Mouse (Mus musculus): Measurements from ENCODE around the gene Dmd. TPM values are rescaled to one million over a fixed set of nuclear protein-coding genes. Genes with fewer than 3 reads are reported as not detected.

Gene Dmd
- polyA plus RNA-seq, 1 experiment from 2014 or later: 31.0 TPM

GRCm38 (mm10) chrX:85187565-85187964 lies 2238.9 kb downstream of the Dmd start:
- Histone ChIP-seq H3K27me3 (replicated peaks) (no peaks in the 10 kb centered on the region), H3K4me1 (no peaks in the 10 kb centered on the region), H3K27ac (replicated peaks) (no peak overlapping the region), H3K4me3 (replicated peaks) (no peak overlapping the region), H3K9ac (replicated peaks) (no peak overlapping the region), H3K36me3 (no peaks in the 10 kb centered on the region), H3K4me2 (no peak overlapping the region), H3K9me3 (replicated peaks) (no peaks in the 10 kb centered on the region)
- ATAC-seq (ENCODE audit: low FRiP score): no peak
- WGBS: 64% methylated on average over 2 of the region's 2 CpGs

- ATAC-seq (ENCODE audit: low FRiP score): no peak
- no peak overlapping the region for H3K27ac ChIP-seq (replicated peaks)
- no peak overlapping the region for H3K4me2 ChIP-seq
- H3K4me3 ChIP-seq (replicated peaks): no peak overlapping the region
- H3K4me1 ChIP-seq: no peaks in the 10 kb centered on the region
- no peak overlapping the region for H3K9ac ChIP-seq (replicated peaks)
- H3K36me3 ChIP-seq: no peaks in the 10 kb centered on the region
- H3K27me3 ChIP-seq (replicated peaks): no peaks in the 10 kb centered on the region
- no peaks in the 10 kb centered on the region for H3K9me3 ChIP-seq (replicated peaks)
Measured at GRCm38 (mm10) chrX:85193856-85194255, 2245.2 kb downstream of the Dmd start.

GRCm38 (mm10) chrX:85197688-85198087 lies 2249.0 kb downstream of the Dmd start:
- Histone ChIP-seq H3K4me2 (no peak overlapping the region), H3K36me3 (no peaks in the 10 kb centered on the region), H3K9me3 (replicated peaks) (no peaks in the 10 kb centered on the region), H3K9ac (replicated peaks) (no peak overlapping the region), H3K4me1 (no peaks in the 10 kb centered on the region), H3K27ac (replicated peaks) (no peak overlapping the region), H3K4me3 (replicated peaks) (no peak overlapping the region), H3K27me3 (replicated peaks) (no peaks in the 10 kb centered on the region)
- no peak for ATAC-seq (ENCODE audit: low FRiP score)
- 76% methylated on average over 5 of the region's 5 CpGs for WGBS

GRCm38 (mm10) chrX:85199398-85199797 lies 2250.7 kb downstream of the Dmd start:
- no peak overlapping the region for H3K4me2 ChIP-seq
- peak; percentile 70; the same call in 1 of the 2 replicates for ATAC-seq (ENCODE audit: low FRiP score)
- 43% methylated on average over 3 of the region's 3 CpGs for WGBS

DNA sequence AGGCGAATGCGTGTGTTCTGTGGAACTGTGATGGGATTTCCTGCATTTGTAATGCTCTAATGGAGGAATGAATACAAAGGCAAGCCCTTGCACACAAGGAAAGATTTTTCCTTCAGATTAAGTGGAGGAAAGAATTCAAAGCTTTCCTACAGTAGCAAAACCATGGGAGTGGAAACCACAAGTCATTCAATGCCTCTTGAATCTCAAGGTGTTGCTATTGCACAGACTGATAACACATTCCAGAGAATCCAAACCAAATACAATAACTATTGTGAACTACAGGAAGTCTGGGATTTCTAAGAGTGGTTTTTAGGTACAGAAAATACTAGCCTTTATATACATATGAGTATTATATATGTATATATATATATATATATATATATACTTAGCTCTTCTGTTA lies 2258.3 kb downstream of the Dmd start:
- H3K27ac ChIP-seq (replicated peaks): no peak overlapping the region
- no peaks in the 10 kb centered on the region for H3K4me1 ChIP-seq
- no peak overlapping the region for H3K4me3 ChIP-seq (replicated peaks)
- 81% methylated on average over 2 of the region's 2 CpGs for WGBS
- H3K27me3 ChIP-seq (replicated peaks): no peaks in the 10 kb centered on the region
- H3K36me3 ChIP-seq: no peaks in the 10 kb centered on the region
- no peaks in the 10 kb centered on the region for H3K9me3 ChIP-seq (replicated peaks)
- no peak overlapping the region for H3K4me2 ChIP-seq
- no peak overlapping the region for H3K9ac ChIP-seq (replicated peaks)
- no peak for ATAC-seq (ENCODE audit: low FRiP score)

More at GRCm38 (mm10) chrX:85199398-85199797, 2250.7 kb downstream of the Dmd start:
- H3K27ac ChIP-seq (replicated peaks): no peak overlapping the region
- H3K4me1 ChIP-seq: no peaks in the 10 kb centered on the region
- H3K9me3 ChIP-seq (replicated peaks): no peaks in the 10 kb centered on the region
- H3K27me3 ChIP-seq (replicated peaks): no peaks in the 10 kb centered on the region
- no peaks in the 10 kb centered on the region for H3K36me3 ChIP-seq
- H3K4me3 ChIP-seq (replicated peaks): no peak overlapping the region
- H3K9ac ChIP-seq (replicated peaks): no peak overlapping the region

GRCm38 (mm10) chrX:85226883-85227282 lies 2278.2 kb downstream of the Dmd start:
- no peak for ATAC-seq (ENCODE audit: low FRiP score)
- no peaks in the 10 kb centered on the region for H3K4me1 ChIP-seq
- no peaks in the 10 kb centered on the region for H3K36me3 ChIP-seq
- H3K4me3 ChIP-seq (replicated peaks): no peak overlapping the region
- H3K9me3 ChIP-seq (replicated peaks): no peaks in the 10 kb centered on the region
- no peaks in the 10 kb centered on the region for H3K27me3 ChIP-seq (replicated peaks)
- H3K4me2 ChIP-seq: no peak overlapping the region
- no peak overlapping the region for H3K9ac ChIP-seq (replicated peaks)
- no peak overlapping the region for H3K27ac ChIP-seq (replicated peaks)

- Histone ChIP-seq H3K36me3 (no peaks in the 10 kb centered on the region), H3K9ac (replicated peaks) (no peak within 1 kb of the TSS), H3K27ac (replicated peaks) (no peak within 1 kb of the TSS), H3K4me2 (no peak within 1 kb of the TSS), H3K9me3 (replicated peaks) (no peaks in the 10 kb centered on the region), H3K4me1 (no peaks in the 10 kb centered on the region), H3K27me3 (replicated peaks) (no peaks in the 10 kb centered on the region), H3K4me3 (replicated peaks) (no peak within 1 kb of the TSS)
- WGBS: 76% methylated on average over 2 of the region's 2 CpGs
- no peak for ATAC-seq (ENCODE audit: low FRiP score)
Measured at GRCm38 (mm10) chrX:85249379-85249778, 2300.7 kb downstream of the Dmd start, which contains the start of gene Fthl17a. Fthl17a (plus strand) TSS chrX:85249679.
